In the genomic region with DNA sequence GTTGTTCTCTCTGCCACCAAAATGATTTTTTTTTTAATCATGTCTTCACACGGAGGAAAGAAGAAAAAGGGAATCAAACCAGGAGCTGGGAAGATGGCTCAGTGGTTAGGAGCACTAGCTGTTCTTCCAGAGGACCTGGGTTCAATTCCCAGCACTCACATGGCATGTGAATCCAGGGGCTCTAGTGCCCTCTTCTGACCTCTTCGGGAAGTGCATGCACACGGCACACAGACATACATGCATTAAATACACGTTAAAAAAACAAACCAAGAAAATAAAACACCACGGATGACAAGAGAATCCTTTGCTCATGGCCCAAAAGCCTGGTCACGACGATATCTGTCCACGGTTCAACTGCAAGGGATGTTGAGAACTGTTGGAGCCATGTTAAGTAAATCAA, we compare ENCODE assay signal across 28 mouse cellular contexts. TPM values are rescaled to one million over a fixed set of nuclear protein-coding genes. Genes with fewer than 3 reads are reported as not detected.
DNase-seq lines count a peak whose midpoint lies in the region; ATAC-seq and TF ChIP-seq lines count a peak whose summit lies in the region.
"Had no signal": no experiment of that assay in that cellular context is flagged by ENCODE, and none has a peak within 500 bp of the region (broad histone marks: within the 10 kb centered on the region; RNA-seq: fewer than 3 reads in every experiment).

No protein-coding gene starts in this region.

- H3K9me3 ChIP-seq in hindbrain, postnatal 0 days (ENCODE audit: low read length): no peaks in the 10 kb centered on the region
- H3K9me3 ChIP-seq in hindbrain, embryonic 13.5 days: no peaks in the 10 kb centered on the region
- H3K9me3 ChIP-seq in lung, embryonic 14.5 days (ENCODE audit: low read depth, low read length): no peaks in the 10 kb centered on the region
- H3K9me3 ChIP-seq: liver, embryonic 12.5 days; midbrain, embryonic 13.5 days; neural tube, embryonic 13.5 days had no signal

- H3K9ac ChIP-seq in hindbrain, postnatal 0 days (replicated peaks; ENCODE audit: low read length): no peak overlapping the region
- no peak overlapping the region for H3K9ac ChIP-seq in hindbrain, embryonic 13.5 days
- H3K9ac ChIP-seq in lung, embryonic 14.5 days: no peak overlapping the region
- H3K9ac ChIP-seq: hindbrain, embryonic 14.5 days; limb, embryonic 12.5 days; liver, embryonic 12.5 days; liver, postnatal 0 days; midbrain, embryonic 13.5 days; neural tube, embryonic 13.5 days had no signal

- intact Hi-C loops in gastrocnemius, adult 2 months (cut with DNase I): no loop called here

- H3K4me2 ChIP-seq in hindbrain, postnatal 0 days (ENCODE audit: low read depth, low read length): no peak overlapping the region
- no peak overlapping the region for H3K4me2 ChIP-seq in hindbrain, embryonic 13.5 days
- H3K4me2 ChIP-seq in lung, embryonic 14.5 days: no peak overlapping the region
- H3K4me2 ChIP-seq: hindbrain, embryonic 14.5 days; limb, embryonic 12.5 days; liver, embryonic 12.5 days; midbrain, embryonic 13.5 days; neural tube, embryonic 13.5 days had no signal

- no peak for DNase-seq in gastrocnemius, adult 2 months
- DNase-seq in gastrocnemius, postnatal 4 days (ENCODE audit: low spot score in 2 of 2): no peak
- DNase-seq in hindbrain, postnatal 0 days (ENCODE audit: low spot score): no peak
- no peak for DNase-seq in lung, embryonic 14.5 days
- no peak for DNase-seq in lung, postnatal 36 days
- peak; percentile 36 for DNase-seq in ES-CJ7 (ENCODE audit: low read depth, low spot score)
- no peak for DNase-seq in cerebellum, adult 8-10 months
- DNase-seq: adrenal gland, adult 8-10 months; cerebellum, adult 2 months; cerebellum, postnatal 25 days; gastrocnemius, postnatal 10 days; heart, postnatal 4 days; kidney, adult 2 months; kidney, postnatal 4 days; layer of hippocampus, adult 9-11 months; liver, postnatal 0 days; right cerebral cortex, postnatal 25 days; thymus, postnatal 4 days had no signal

- peak; percentile 22; the same call in 1 of the 2 replicates for TF ChIP-seq CTCF in gastrocnemius, adult 2 months (IDR thresholded peaks at IDR 0.05)
- 0 out of 2 replicates have a peak, but pooled peaks have one; percentile 2 for TF ChIP-seq CTCF in hindbrain, postnatal 0 days (IDR thresholded peaks at IDR 0.05; ENCODE audit: low read depth)
- peak; percentile 18 for TF ChIP-seq CTCF in lung, embryonic 14.5 days (IDR thresholded peaks at IDR 0.05; ENCODE audit: low read depth)

- no peaks in the 10 kb centered on the region for H3K36me3 ChIP-seq in hindbrain, postnatal 0 days (ENCODE audit: insufficient read depth, low read length)
- H3K36me3 ChIP-seq in hindbrain, embryonic 13.5 days: no peaks in the 10 kb centered on the region
- no peaks in the 10 kb centered on the region for H3K36me3 ChIP-seq in lung, embryonic 14.5 days (ENCODE audit: insufficient read depth)
- H3K36me3 ChIP-seq: limb, embryonic 12.5 days; liver, embryonic 12.5 days; midbrain, embryonic 13.5 days; neural tube, embryonic 13.5 days had no signal

- H3K27me3 ChIP-seq in hindbrain, postnatal 0 days (ENCODE audit: insufficient read depth, low read length): no peaks in the 10 kb centered on the region
- H3K27me3 ChIP-seq in hindbrain, embryonic 13.5 days: no peaks in the 10 kb centered on the region
- H3K27me3 ChIP-seq in lung, embryonic 14.5 days (ENCODE audit: insufficient read depth, low read length): no peaks in the 10 kb centered on the region
- H3K27me3 ChIP-seq: limb, embryonic 12.5 days; liver, embryonic 12.5 days; midbrain, embryonic 13.5 days; neural tube, embryonic 13.5 days had no signal

- H3K4me1 ChIP-seq in hindbrain, postnatal 0 days (ENCODE audit: insufficient read depth, low read length): no peaks in the 10 kb centered on the region
- H3K4me1 ChIP-seq in hindbrain, embryonic 13.5 days (replicated peaks): 0 out of 2 replicates have a peak, but pooled peaks cover 6% of the 10 kb centered on the region
- 0 out of 2 replicates have a peak, but pooled peaks cover 2% of the 10 kb centered on the region for H3K4me1 ChIP-seq in lung, embryonic 14.5 days (ENCODE audit: insufficient read depth)
- H3K4me1 ChIP-seq: limb, embryonic 12.5 days; liver, embryonic 12.5 days; midbrain, embryonic 13.5 days had no signal

- WGBS in hindbrain, postnatal 0 days: 93% methylated on average over 8 of the region's 8 CpGs
- 98% methylated on average over 8 of the region's 8 CpGs for WGBS in hindbrain, embryonic 13.5 days
- WGBS in lung, embryonic 14.5 days: 88% methylated on average over 8 of the region's 8 CpGs

- no peak overlapping the region for H3K27ac ChIP-seq in gastrocnemius, adult 2 months
- no peak overlapping the region for H3K27ac ChIP-seq in hindbrain, postnatal 0 days
- no peak overlapping the region for H3K27ac ChIP-seq in hindbrain, embryonic 13.5 days
- H3K27ac ChIP-seq in lung, embryonic 14.5 days (ENCODE audit: low read depth): no peak overlapping the region
- H3K27ac ChIP-seq: hindbrain, embryonic 14.5 days; limb, embryonic 12.5 days; liver, embryonic 12.5 days; macrophage; midbrain, embryonic 13.5 days; neural tube, embryonic 13.5 days had no signal

- no peak overlapping the region for H3K4me3 ChIP-seq in gastrocnemius, adult 2 months
- no peak overlapping the region for H3K4me3 ChIP-seq in hindbrain, postnatal 0 days (ENCODE audit: low read length)
- H3K4me3 ChIP-seq in hindbrain, embryonic 13.5 days: no peak overlapping the region
- H3K4me3 ChIP-seq in lung, embryonic 14.5 days (ENCODE audit: low read depth, low read length): no peak overlapping the region
- H3K4me3 ChIP-seq: limb, embryonic 12.5 days; liver, embryonic 12.5 days; midbrain, embryonic 13.5 days; neural tube, embryonic 13.5 days had no signal

- no peak for ATAC-seq in hindbrain, postnatal 0 days
- ATAC-seq in hindbrain, embryonic 13.5 days (ENCODE audit: low FRiP score): no peak
- ATAC-seq in lung, embryonic 14.5 days (ENCODE audit: insufficient read depth): no peak
- ATAC-seq: forebrain, embryonic 14.5 days; inflammation-experienced regulatory T-cells, adult 6 months; liver, embryonic 12.5 days; liver, postnatal 0 days; lung, postnatal 0 days; midbrain, embryonic 13.5 days had no signal

RNA-seq across cellular contexts. Expression of a gene that starts 44.5 kb away (rescaled TPM):
- 100 to 1,000 TPM; 111 to 122 TPM for total RNA-seq in gastrocnemius, adult 2 months (2021)
- 100 to 1,000 TPM; 111 to 112 TPM for total RNA-seq in gastrocnemius, postnatal 4 days (2021)
- 73.9 and 74.2 TPM in 2 replicates for total RNA-seq in hindbrain, postnatal 0 days (2014; rRNA removed)
- polyA plus RNA-seq in hindbrain, postnatal 0 days (2015; fragmentation: Nextera tagmentation; extraction: Ambion mirVana): 44.4 and 45.4 TPM in 2 replicates
- 59.7 and 61.8 TPM in 2 replicates for polyA plus RNA-seq in hindbrain, embryonic 13.5 days (2015; fragmentation: Nextera tagmentation; extraction: Ambion mirVana)
- 131 and 132 TPM in 2 replicates for polyA plus RNA-seq in lung, embryonic 14.5 days (2014; fragmentation: Nextera tagmentation; extraction: Ambion mirVana)
